Mouse (Mus musculus): ENCODE data around the gene Psg26.
"Not testable (repeated sequence)": the region's sequence is repeated elsewhere in the genome, so short reads cannot be mapped to it uniquely, and the experiment has no call there.

The Psg26 gene

DNA sequence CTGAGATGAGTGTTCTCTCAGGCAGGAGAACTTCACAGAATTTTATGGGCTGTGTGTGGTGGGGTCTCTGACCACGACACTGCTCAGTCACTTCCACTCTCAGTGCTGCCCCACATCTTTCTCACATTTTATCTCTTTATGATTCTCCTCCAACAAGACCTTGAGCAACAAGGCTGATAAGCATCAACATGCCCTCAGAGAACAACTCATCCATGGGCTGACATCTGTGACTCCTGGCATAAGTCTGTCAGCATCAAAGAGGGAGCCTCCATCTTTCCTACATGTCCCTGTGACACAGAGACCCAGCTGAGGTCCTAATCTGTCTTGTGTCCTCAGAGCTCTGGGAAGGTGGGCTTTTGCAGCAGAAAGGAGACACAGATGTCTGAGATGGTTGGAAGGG lies at the start of gene Psg26:
TSS of gene Psg26 (minus strand) at position 101 of the 400 bp plus-strand sequence.
- no peak for DNase-seq (ENCODE audit: low spot score)

DNA sequence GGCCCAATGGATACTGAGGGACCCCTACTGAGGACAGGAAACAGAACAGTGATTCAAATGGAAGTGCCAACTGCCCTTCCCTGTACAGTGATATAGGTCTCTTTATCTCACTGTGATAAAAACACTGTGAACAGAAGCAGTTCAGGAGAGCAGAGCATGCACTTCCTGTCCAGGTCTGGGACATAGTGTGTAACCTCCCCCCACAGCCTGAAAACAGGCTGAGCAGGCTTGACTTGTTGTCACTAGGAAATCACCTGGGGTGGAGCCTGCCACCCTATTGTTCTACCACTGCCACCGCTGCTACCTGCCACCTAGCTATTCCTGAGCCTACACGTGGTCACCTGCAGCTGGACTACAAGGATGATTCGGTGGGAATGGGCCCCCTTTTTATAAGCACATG lies 49.4 kb upstream of the Psg26 start:
- no peak for DNase-seq (ENCODE audit: low spot score)

DNA sequence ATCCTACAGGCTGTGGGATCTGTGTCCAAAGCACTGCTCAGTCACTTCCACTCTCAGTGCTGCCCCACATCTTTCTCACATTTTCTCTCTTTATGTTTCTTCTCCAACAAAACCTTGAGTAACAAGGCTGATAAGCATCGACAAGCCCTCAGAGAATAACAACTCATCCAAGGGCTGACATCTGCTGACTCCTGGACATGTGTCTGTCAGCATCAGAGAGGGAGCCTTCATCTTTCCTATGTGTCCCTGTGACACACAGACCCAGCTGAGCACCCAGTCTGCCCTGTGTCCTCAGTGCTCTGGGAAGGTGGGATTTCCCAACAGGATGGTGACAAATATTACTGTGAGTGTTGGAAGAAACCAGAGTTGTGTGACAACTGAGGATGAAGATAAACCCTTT lies 48.2 kb upstream of the Psg26 start, which contains the start of gene Psg25:
TSS of gene Psg25 (minus strand) at position 101 of the 400 bp plus-strand sequence.
- no peak for DNase-seq (ENCODE audit: low spot score)

DNA sequence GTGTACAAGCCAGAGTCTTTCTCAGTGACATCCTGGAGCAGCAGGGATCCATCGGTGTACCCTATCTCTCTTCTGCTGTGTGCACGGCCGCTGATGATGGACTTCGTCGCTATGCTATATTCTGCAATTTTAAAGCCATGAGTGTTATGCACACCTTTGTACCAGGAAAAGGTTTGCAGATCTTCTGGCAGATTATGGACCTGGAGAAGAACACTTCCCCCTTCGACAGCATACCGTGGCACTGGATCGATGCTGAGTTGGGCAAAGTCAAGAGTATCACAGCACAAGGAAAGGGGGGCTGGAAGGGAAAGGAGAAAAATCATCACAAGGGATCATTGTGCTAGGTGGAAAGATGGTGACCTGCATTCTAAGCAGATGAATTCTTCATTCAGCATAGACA lies 40.7 kb upstream of the Psg26 start:
- no peak for DNase-seq (ENCODE audit: low spot score)

DNA sequence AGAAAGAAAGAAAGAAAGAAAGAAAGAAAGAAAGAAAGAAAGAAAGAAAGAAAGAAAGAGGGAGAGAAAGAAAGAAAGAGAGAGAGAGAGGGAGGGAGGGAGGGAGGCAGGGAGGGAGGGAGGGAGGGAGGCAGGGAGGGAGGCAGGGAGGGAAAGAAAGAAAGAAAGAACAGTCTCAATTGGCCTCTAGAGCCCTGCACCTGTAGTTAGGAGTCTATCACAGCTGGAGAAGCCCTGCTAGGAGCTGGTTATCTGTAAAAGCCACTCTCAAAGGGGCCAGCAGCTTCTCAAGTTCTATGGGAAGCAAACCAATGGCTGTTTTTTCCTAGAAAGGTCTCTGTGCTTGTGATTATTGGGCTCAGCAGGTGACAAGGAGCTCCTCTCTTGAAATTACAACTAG lies 28.9 kb upstream of the Psg26 start:
- DNase-seq (ENCODE audit: low spot score) = not testable (repeated sequence)

DNA sequence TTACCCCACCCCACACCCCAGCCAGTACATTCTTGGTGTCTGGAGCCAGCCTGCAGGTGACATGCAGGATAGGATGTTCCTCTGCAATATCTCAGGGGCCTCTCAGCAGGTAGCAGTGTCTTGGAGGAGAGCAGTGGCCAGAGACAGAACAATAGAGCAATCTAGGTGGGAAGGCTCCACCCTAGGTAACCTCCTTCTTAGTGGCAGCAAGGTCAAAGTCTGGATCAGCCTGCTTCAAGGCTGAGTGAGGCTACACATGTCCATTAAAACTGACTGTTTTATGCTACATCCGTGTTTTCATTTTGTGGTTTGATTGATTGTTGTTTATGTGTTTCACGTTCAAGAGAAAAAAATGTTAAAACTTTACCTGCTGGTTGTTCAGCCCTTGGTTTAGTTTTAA lies 28.4 kb upstream of the Psg26 start:
- not testable (repeated sequence) for DNase-seq (ENCODE audit: low spot score)

DNA sequence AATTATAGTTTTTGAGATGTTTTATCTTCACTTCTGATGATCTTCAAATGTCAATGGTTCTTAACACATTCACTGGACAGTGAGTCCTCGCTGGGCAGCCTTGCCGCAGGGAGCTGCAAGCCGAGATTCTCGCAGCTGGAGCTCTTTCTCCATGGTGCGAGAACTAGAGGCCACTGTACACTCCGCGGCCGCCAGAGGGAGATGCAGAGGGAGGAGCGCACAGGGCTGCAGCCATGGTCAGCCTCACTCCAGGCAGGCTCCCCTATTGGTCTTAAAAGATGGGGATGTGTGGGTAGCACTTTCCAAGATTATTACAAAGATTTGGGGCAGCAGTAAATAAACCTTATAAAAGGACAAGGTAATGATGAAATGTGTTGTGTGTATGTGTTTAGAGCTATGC lies 27.5 kb upstream of the Psg26 start:
- DNase-seq (ENCODE audit: low spot score) = no peak

DNA sequence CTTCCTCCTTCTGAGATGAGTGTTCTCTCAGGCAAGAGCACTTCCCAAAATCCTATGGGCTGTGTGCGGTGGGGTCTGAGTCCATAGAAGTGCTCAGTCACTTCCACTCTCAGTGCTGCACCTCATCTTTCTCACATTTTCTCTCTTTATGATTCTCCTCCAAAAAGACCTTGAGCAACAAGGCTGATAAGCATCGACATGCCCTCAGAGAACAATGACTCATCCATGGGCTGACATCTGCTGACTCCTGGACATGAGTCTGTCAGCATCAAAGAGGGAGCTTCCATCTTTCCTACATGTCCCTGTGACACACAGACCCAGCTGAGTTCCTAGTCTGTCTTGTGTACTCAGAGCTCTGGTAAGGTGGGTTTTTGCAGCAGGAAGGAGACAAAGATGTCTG lies 52.0 kb downstream of the Psg26 start, which contains the start of gene Psg28:
TSS of gene Psg28 (minus strand) at position 101 of the 400 bp plus-strand sequence.
- not testable (repeated sequence) for DNase-seq (ENCODE audit: low spot score)

All from adipocyte (in vitro differentiated cells).